Mouse (Mus musculus) CD4-positive, CD25-positive, alpha-beta regulatory T cell, adult 2 months (primary cell): Measurements from ENCODE around the gene Tdrd9.
A peak's percentile ranks its signal among the peaks of the same experiment; 100 is the strongest.

ENCODE experiments used
- DNase-seq: peaks from one replicate; pipeline ENCODE4 v3.0.0-alpha.2; 2012; ENCODE audit warnings: low read depth, low spot score

Tdrd9 gene

DNA sequence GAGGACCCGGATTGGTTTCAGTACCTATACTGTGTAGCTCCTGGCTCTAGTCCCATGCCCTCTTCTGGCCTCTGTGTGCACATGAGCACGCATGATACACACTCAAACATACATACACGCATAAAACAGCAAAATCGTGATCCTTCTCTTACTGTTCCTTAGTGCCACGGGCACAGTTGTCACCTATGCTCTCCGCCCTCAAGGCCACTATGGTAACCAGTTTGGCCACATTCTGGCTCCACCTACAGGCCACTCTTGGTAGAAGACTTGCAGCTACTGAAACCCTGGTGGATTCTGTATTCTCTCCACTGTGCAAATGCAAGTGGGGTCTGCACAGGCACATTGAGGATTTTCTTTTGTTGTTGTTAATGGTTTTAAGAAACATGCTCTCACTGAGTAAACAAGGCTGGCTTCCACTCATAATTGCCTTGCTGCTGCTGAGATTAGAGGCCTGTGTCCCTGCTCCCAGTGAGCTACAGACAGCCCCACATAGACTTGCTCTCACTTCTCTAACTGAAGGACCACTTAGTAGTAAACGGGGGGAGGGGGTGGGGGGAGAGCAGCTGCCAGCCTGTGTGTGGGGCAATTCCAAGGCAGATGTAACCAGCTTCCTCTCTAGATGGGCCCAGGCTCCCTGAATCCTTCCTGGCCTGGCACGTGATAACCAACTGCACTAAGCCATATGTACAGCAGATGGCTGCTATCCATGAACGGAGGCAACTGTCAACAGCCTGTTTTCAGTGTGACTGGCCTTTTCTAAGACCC lies 13.1 kb upstream of the Tdrd9 start:
- DNase-seq, result peak; percentile 81

DNA sequence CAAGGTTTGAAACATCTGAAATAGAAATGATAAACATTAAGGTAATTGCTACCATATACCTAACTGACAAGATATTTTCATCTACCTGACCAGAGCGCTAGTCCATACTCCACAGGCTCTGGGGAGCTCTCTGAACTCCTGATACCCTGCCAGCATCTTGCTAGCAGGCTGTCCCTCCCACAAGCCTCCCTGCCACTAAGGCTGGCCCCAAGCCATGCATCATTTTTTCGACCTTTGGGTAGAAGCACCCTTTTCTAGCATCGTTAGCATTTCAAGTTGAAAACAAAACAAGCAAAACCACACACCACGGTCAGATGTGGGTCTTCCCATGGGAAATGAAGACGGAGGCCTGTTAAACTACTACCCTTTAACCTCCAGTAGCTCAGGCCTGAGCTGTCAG lies 8.0 kb upstream of the Tdrd9 start:
- no peak for DNase-seq

DNA sequence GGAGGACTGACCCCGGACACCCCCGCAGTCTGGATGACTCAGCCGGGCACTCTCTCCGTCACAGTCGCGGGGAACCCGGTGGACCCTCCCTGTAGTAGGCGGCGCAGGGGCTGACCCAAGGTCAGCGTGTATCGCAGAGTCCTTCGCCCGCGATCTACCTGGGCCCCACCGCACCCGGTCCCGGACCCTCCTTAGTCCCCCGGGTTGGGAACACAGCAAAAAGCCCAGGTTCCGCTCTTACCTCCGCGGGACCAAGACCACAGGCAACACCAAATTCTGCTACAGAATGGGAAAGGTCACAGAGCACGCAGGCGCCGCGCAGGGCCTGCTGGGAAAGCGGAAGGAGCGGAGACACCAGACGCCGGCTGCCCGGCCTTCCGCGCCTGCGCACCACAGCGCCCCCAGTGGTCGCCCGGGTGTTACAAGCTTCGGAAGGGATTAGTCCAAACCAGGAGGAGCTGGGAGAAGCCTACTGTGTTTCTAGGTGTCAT lies 4.6 kb upstream of the Tdrd9 start, which contains the start of gene Atp5mpl:
Atp5mpl (minus strand) TSS at position 295 of the 491 bp plus-strand sequence.
- DNase-seq, result peak; percentile 98

DNA sequence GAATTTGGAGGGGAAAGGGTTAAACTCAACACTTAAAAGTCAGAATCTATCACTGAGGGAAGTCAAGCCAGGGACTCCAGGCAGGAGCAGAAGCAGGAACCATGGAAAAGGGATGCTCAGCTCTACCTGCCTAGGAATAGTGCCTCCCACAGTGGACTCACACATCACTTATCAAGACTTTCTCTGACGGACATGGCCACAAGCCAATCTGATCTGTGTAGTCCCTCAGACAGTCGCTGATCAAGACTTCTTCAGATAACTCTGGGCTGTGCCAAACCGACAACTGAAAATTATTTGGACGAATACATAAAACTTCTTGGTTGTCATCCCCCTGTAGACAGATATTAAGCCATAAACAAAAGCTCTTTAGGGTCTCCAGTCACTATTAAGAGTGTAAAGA lies 1.3 kb upstream of the Tdrd9 start:
- no peak for DNase-seq

DNA sequence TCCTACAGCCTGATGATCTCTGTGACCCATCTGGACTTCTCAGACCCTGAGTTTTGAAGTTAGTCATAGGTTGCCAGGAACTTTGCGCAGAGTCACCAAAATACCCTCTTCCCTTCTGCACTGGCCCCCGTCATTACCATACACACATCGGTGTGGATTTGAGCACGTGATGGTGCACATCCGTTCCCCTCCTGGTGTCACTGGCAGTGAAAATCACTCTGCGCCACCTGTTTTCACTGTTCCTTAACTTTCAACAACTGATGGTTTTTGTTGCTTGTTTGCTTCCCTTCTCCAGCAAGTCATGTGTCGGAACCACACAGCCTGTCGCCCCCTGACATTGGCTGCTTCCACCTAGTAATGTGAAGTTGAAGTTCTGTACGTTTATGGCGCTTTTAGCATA lies 1.1 kb downstream of the Tdrd9 start:
- DNase-seq, result no peak

DNA sequence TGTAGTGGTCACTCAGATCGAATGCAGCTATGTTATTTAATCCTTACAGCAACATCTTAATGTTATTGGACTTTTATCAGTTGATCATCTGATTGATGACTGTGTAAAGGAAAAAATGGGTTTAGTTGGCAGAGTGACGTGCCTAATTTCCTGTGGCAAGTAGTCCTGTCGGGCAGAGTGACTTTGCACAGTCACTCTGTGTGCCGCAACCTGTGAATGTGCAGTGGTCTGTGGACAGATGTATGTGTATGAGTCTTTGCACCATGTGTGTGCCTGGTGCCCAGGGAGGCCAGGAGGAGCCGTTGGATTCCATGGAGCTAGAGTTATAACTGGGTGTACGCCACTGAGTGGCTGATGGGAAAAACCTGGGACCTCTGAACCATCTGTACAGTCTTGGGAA lies 3.2 kb downstream of the Tdrd9 start:
- DNase-seq, result no peak

DNA sequence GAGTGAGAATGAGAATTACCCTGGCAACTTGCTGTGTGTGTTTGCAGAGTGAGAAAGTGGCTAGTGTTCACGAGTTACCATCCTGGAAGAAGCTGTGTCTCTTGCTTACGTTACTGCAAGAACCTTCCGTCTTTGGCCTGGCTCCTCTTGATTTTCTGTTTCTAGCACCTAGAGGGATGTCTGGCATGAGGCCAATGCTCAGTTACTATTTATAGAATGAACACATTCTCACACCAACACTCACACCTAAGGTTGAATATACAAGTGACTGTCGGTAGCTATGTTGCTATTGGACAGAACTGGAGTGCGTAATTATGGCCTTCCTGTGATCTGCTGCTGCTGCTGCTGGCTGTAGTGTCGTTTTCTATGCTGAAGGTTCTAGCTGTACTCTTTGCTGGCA lies 5.8 kb downstream of the Tdrd9 start:
- no peak for DNase-seq

DNA sequence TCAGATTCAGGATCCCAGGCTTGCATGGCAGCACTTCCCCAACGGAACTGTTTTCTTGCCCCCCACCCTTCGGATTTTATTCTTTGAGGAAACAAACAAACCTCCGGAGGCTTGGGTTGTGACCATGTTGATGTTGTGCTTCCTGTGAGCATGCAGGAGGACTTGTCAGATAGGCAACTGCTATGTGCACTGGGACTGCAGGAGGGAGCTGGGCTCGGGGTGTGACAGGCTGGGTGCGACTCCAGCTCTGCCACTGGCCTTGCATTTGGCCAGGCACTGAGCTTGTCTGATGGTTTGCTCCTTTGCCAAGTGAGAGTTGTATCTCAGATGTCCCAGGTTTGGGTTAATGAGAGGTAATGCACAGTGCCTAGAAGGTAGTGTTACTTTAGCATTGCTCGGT lies 6.9 kb downstream of the Tdrd9 start:
- DNase-seq, result no peak

DNA sequence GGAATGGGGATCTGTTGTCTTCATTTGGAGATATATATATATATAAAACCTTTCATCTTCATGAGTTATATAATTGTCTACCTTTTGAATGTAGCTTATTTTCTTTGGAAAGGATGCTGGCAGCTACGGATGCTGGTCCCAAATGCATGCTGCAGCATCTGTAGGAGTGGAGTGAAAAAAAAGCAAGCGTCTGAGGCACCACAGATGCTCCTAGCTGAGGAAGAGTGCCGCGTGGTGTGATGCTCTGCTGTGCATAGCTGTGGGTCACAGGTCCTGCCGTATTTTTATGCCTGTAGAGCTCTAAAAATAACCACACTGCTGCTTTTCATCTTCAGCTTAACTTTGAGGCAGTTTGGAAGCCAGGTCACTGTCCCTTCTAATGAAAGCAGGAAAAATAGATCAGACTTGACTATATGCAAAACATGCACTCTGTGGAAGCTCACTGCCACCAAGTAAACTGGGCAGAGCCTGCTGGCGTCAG lies 9.6 kb downstream of the Tdrd9 start, which contains the start of gene Rd3l:
Rd3l (minus strand) TSS at position 431 of the 481 bp plus-strand sequence.
- DNase-seq, result no peak

DNA sequence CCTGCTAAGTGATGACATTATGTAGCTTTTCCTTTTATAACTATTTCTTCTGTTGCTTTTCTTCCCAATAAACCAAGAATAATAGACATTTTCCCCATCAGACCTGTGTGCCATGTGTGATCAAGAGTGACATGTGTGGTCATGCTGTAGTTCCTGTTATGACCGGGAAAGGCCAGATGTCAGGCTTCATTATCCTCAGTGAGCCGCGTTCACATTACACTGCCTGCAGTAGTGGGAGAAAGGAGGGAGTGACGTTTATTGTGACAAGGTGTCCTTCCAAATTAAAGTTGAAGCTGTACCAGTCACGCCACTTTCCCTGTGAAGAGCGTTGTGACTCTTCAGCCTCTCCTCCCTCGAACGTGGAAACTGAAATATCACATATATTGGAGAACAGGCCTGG lies 10.5 kb downstream of the Tdrd9 start:
- DNase-seq, result no peak

DNA sequence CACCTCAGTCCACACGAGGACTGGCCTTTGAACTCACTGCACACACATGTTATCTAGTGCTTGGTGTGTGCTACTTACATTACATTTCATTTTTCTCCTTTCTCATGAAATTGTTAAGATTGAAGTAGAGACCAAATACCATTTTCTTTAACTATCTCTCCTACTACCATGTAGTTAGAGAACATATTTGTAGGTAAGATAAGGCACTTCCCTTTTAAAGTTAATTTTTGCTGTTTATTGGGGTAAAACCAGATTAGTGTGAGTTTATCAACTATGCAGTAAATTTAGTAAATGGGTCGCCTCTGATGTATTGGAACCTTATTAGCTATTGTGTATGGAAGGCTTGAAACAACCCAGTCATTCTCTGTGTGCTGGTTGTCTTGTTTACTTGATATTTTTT lies 11.8 kb downstream of the Tdrd9 start:
- no peak for DNase-seq

DNA sequence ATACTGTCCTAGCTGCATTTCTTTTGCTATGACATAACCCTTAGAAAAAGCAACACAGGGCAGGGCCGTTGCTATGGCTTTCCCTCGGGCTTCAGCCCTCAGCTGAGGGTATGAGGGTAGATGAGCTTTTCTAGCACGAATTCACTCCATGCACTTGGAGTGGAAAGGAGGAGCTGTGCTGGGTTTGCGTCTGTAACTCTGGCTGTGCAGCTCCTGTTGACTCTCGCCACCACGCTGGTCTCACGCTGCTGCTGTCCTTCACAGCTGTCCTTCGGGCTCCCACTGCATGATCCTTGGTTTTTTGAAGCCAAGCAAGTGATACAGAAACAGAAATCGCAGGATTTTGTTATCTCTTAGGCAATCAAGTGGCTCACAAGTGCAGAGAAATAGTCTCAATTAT lies 15.4 kb downstream of the Tdrd9 start:
- DNase-seq, result no peak

DNA sequence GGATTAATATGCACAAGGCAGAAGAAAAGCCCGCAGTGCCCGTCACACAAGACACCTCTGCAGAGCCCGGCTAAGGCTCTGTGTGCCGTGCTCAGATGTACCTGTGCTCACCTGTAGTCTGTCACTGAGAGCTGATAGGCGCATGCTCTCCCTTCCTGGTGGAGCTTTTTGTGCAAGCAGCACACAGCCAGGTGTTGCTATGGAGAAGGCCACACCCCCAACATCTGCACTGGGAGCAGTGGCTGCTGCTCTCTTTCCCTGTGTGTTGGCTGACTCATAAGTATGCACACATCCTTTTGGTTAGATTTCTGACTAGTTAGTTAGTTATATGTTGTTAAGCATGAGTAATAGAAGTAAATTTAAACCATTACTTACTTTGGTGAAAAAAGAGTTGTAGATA lies 21.3 kb downstream of the Tdrd9 start:
- DNase-seq, result no peak

DNA sequence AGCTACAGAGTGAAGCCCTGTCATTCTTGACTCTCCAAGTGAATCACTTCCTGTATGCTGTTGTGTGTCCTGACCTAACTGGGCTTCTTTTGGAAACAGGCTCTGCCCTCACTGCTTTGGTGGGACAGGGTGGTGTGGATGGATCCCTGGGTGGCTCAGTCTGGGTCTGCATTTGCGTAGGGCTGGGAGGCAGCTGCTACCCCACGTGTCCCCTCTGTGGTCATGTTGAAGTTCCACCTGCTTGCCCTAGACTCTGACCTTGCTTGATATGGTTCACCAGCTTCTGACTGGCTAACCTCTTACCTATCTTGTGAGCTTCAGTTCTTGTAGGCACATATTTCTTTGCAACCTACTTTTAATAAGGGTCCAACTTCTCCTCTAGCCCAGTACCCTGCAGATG lies 23.8 kb downstream of the Tdrd9 start:
- DNase-seq, result no peak

DNA sequence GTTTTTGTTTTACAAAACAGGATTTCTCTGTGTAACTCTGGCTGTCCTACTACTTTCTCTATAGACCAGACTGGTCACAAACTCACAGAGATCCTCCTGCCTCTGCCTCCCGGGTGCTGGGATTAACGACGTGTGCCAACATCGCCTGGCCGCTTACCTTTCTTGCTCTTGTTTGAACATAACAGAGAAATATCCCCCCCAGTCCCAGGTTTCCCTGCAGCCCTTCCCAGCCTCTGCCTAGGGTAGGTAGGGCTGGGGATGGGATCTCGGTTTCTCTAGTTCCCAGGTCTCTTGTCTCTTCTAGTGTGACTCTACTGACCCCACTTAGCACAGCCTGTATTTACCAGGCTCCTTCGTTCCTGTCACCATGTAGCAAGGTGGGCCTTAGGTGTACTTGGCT lies 28.4 kb downstream of the Tdrd9 start:
- DNase-seq, result no peak

DNA sequence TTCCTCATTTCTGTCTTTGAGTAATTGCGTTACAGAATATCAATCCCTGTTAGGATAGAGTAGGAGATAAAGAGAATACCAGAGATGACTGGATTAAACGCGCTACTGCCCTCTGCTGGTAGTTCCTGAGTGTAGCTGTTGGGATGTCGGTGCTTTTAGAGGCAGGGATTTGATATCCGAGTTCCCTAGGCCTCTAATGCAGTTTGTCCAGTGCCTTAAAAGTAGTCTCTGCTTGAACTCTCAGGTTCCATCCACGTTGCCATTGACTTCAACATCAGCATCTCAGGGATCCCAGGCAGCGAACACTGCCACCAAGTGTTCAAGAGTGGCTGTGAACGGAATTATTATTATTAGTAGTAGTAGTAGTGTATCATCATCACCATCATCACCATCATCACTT lies 29.9 kb downstream of the Tdrd9 start:
- peak; percentile 68 for DNase-seq

DNA sequence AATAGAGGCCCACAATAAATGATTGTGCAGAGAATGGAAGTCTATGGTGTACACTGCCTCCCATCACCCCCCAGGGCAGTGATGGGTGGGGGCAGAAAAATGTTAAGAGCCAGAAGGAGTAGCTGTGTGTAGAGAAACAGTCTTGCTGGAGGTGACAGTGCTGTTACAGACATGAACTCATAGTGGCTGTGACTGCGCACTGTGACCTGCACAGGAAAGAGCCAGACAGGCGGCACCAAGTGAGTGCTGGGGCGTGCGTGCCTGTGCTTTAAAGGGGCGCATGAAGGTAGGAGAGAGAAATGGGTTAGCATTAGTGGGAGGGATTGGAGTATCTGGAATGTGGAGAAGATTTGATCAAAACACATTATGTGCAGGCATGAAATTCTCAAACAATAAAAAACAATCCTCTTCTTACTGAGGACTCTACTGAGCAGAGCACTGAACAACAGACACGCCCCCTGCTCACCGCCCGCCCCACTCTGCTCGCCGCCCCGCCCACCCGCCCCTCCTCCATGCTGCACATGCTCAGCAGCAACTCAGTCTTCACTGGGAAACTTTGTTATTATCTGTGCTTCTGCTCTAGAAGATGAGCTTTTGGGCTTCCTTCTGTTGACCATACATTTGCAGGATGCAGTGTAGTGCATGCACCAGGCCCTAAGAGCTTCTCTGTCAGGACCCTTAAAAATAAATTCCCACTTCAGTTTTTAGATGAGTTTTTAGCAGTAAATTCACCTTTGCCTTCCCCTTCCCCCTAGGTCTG lies 41.3 kb downstream of the Tdrd9 start:
- no peak for DNase-seq

DNA sequence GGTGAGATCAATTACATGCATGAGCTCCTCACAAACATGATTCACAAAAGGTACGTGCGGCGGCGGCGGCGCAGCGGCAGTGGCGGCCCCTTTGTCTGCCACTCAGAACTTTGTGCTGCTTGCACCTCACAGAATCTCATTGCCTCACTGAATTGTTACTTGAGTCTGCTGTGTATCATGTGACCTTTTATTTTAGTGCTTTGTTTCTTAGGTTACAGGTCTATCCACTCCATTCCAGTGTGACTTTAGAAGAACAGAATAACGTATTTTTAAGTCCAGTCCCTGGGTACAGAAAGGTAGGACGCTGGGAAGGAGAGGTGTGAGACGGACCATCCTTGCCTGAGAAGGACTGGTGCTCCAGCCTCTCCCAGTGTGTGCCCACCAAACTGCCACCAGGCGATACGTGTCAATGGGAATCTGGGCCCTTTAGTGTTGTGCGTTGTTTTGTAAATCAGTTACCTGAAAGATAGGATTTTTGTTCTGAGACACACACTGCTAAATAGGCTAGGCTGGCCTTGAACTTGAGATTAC lies 42.0 kb downstream of the Tdrd9 start:
- DNase-seq, result no peak

DNA sequence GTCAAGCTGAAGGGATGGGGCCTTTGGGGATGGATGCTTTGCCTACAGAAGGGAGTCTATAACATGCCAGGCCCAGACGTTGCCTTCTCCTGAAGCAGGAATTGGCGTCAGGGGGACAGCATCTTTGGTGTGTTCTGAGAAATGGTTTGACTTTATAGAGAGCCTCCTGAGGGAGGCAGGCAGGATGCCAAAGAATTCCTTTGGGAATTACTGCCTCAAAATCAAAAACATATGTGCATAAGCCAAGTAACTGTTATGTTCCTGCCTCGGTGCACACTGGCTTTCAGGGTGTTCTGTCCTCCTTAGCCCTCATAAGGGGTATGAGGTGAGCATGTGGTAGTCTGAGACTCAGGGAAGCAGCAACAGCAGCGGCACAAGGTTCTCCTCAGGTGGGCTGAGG lies 45.0 kb downstream of the Tdrd9 start:
- DNase-seq, result no peak

DNA sequence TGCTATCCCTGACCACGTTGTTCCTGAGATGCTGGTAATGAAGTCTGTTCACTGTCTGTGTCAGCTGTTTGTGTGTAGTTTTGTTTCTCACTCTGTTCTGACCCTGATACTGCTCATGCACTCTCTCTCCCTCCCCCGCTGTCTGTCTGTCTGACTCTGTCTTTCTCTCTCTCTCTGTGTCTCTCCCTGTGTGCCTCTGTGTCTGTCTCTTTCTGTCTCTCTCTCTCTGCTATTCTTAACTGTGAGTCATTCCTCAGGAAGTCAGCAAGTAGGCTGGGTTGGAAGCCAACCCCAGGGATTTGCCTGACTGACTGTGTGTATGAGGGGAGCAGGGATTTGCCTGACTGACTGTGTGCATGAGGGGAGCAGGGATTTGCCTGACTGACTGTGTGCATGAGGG lies 51.9 kb downstream of the Tdrd9 start:
- no peak for DNase-seq

DNA sequence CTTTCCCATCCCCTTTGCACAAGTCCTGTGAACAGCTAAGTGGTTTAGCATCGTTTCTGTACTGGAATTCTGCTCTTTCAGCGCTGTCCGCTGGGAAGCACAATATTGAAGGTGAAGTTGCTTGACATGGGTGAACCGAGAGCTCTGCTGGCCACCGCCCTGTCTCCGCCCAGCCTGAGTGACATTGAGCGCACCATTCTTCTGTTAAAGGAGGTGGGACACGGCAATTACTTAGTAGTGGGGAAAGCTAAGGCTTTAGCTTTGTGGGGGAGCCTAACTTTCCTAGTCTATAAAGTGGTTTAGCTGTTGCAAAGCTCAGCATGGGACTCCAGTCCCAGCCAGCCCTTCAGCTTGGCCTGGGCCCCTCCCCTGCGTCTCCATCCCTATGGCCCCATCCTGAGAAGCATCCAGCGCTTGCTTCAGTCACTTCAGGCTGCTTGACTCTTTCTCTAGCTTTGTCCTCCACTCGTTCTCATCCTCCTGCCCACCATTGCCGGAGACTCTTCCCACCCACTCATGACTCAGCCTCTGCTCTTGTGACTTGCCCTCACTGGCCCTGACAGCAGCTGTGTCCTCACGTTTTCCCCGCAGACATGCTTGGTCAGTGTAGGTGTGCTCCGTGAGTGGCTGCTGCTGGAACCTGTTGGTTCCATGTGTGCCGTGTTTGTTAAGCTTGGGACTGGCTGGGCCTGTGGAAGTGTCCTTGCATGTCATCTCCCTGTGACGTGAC lies 53.4 kb downstream of the Tdrd9 start:
- no peak for DNase-seq

DNA sequence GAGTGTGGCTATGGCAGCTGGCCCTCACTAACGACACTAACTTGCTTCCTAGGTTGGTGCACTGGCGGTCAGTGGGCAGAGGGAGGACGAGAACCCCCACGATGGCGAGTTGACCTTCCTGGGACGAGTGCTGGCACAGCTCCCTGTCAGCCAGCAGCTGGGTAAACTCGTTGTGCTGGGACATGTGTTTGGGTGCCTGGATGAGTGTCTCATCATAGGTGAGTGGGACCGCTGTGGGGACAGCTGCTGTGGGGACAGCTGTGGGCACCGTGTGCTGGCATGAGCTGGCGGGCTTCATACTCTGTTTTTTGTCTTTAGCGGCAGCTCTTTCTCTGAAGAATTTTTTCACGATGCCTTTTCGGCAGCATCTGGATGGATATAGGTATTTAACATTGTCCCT lies 54.1 kb downstream of the Tdrd9 start:
- DNase-seq, result no peak
